Comparison of ENCODE assay signal across 20 mouse cellular contexts in genomic region chr1:132061750-132062541, GRCm38 (mm10). TPM values are rescaled to one million over a fixed set of nuclear protein-coding genes. Genes with fewer than 3 reads are reported as not detected.
DNase-seq lines count a peak whose midpoint lies in the region; ATAC-seq and TF ChIP-seq lines count a peak whose summit lies in the region.
"Had no signal": no experiment of that assay in that cellular context is flagged by ENCODE, and none has a peak within 500 bp of the region (broad histone marks: within the 10 kb centered on the region; RNA-seq: fewer than 3 reads in every experiment).

No protein-coding gene starts in this region.

- 27% methylated on average over 6 of the region's 6 CpGs for WGBS in intestine, postnatal 0 days
- 36% methylated on average over 6 of the region's 6 CpGs for WGBS in kidney, adult 2 months
- WGBS in stomach, embryonic 15.5 days = 44% methylated on average over 6 of the region's 6 CpGs
- 68% methylated on average over 6 of the region's 6 CpGs for WGBS in heart, embryonic 12.5 days

- TF ChIP-seq CTCF in intestine, postnatal 0 days (IDR thresholded peaks at IDR 0.05; ENCODE audit: low read depth) = no peak
- TF ChIP-seq CTCF in kidney, adult 2 months (conservative IDR thresholded peaks at IDR 0.05; ENCODE audit: insufficient read depth, insufficient read length, low read depth, low read length) = no peak

- H3K4me1 ChIP-seq in intestine, postnatal 0 days (replicated peaks; ENCODE audit: control insufficient read depth, insufficient read depth, low read length) = peaks cover 7% of the 10 kb centered on the region
- peaks cover 7% of the 10 kb centered on the region; the same call in 1 of the 2 replicates for H3K4me1 ChIP-seq in kidney, adult 2 months (ENCODE audit: control insufficient read depth, insufficient read depth, low read length)
- H3K4me1 ChIP-seq in stomach, embryonic 15.5 days = peaks cover 5% of the 10 kb centered on the region; the same call in 1 of the 2 replicates
- H3K4me1 ChIP-seq in heart, embryonic 12.5 days (replicated peaks) = peaks cover 3% of the 10 kb centered on the region
- H3K4me1 ChIP-seq: embryonic facial prominence, embryonic 13.5 days had no signal

- peak; percentile 75 for ATAC-seq in intestine, postnatal 0 days
- peak; percentile 37 for ATAC-seq in stomach, embryonic 15.5 days (ENCODE audit: insufficient read depth, low FRiP score, low read depth)
- no peak for ATAC-seq in heart, embryonic 12.5 days (ENCODE audit: insufficient number of reproducible peaks, low FRiP score)
- ATAC-seq: forebrain, embryonic 16.5 days; hindbrain, embryonic 16.5 days; lung, postnatal 0 days had no signal

- peak overlapping the region; percentile 81 for H3K27ac ChIP-seq in intestine, postnatal 0 days (ENCODE audit: low read depth, low read length)
- peak overlapping the region; percentile 79 for H3K27ac ChIP-seq in kidney, adult 2 months (ENCODE audit: insufficient read depth, low read depth, low read length)
- peak overlapping the region; percentile 6; the same call in 1 of the 2 replicates for H3K27ac ChIP-seq in stomach, embryonic 15.5 days
- H3K27ac ChIP-seq in heart, embryonic 12.5 days (ENCODE audit: poor library complexity, severe bottlenecking) = no peak overlapping the region
- H3K27ac ChIP-seq: embryonic facial prominence, embryonic 13.5 days; heart, adult 2 months; heart, embryonic 15.5 days had no signal

- H3K9ac ChIP-seq in intestine, postnatal 0 days (ENCODE audit: low read depth, low read length) = no peak overlapping the region
- H3K9ac ChIP-seq in stomach, embryonic 15.5 days = no peak overlapping the region
- H3K9ac ChIP-seq in heart, embryonic 12.5 days = no peak overlapping the region
- H3K9ac ChIP-seq: embryonic facial prominence, embryonic 13.5 days; heart, embryonic 15.5 days had no signal

- H3K9me3 ChIP-seq in intestine, postnatal 0 days (ENCODE audit: control insufficient read depth) = no peaks in the 10 kb centered on the region
- no peaks in the 10 kb centered on the region for H3K9me3 ChIP-seq in stomach, embryonic 15.5 days
- H3K9me3 ChIP-seq in heart, embryonic 12.5 days (replicated peaks) = no peaks in the 10 kb centered on the region
- H3K9me3 ChIP-seq: embryonic facial prominence, embryonic 13.5 days; heart, embryonic 15.5 days had no signal

- H3K4me2 ChIP-seq in intestine, postnatal 0 days (replicated peaks; ENCODE audit: low read depth) = peak overlapping the region; percentile 27; the same call in 1 of the 2 replicates
- H3K4me2 ChIP-seq in stomach, embryonic 15.5 days = no peak overlapping the region
- no peak overlapping the region for H3K4me2 ChIP-seq in heart, embryonic 12.5 days
- H3K4me2 ChIP-seq: embryonic facial prominence, embryonic 13.5 days; heart, embryonic 15.5 days had no signal

- DNase-seq in kidney, adult 2 months = peak; percentile 84
- peak; percentile 52 for DNase-seq in kidney, postnatal 10 days
- no peak for DNase-seq in frontal cortex, postnatal 10 days (ENCODE audit: low spot score in 2 of 2)
- no peak for DNase-seq in heart, adult 18-20 months
- DNase-seq: adrenal gland, adult 8-10 months; cerebellum, adult 9-11 months; heart, adult 2 months; heart, postnatal 4 days; midbrain, embryonic 14.5 days; spleen, adult 18-20 months; thymus, postnatal 14 days had no signal

- no peaks in the 10 kb centered on the region for H3K36me3 ChIP-seq in intestine, postnatal 0 days (ENCODE audit: control insufficient read depth, insufficient read depth)
- H3K36me3 ChIP-seq in kidney, adult 2 months (ENCODE audit: control insufficient read depth, insufficient read depth, low read length) = no peaks in the 10 kb centered on the region
- no peaks in the 10 kb centered on the region for H3K36me3 ChIP-seq in stomach, embryonic 15.5 days
- H3K36me3 ChIP-seq in heart, embryonic 12.5 days = no peaks in the 10 kb centered on the region
- H3K36me3 ChIP-seq: embryonic facial prominence, embryonic 13.5 days; heart, embryonic 15.5 days had no signal

- H3K4me3 ChIP-seq in intestine, postnatal 0 days (ENCODE audit: low read depth, low read length) = no peak overlapping the region
- no peak overlapping the region for H3K4me3 ChIP-seq in kidney, adult 2 months (ENCODE audit: insufficient read depth, low read depth, low read length)
- no peak overlapping the region for H3K4me3 ChIP-seq in stomach, embryonic 15.5 days (replicated peaks)
- no peak overlapping the region for H3K4me3 ChIP-seq in heart, embryonic 12.5 days
- H3K4me3 ChIP-seq: embryonic facial prominence, embryonic 13.5 days; heart, adult 2 months; heart, embryonic 15.5 days; myocyte had no signal

- no peak for TF ChIP-seq POLR2A in kidney, adult 2 months (IDR thresholded peaks at IDR 0.05; ENCODE audit: low read depth, low read length)

- peaks cover 4% of the 10 kb centered on the region for H3K27me3 ChIP-seq in intestine, postnatal 0 days (replicated peaks; ENCODE audit: control insufficient read depth, insufficient read depth, low read length)
- H3K27me3 ChIP-seq in kidney, adult 2 months (replicated peaks; ENCODE audit: control insufficient read depth, insufficient read depth, low read length) = no peaks in the 10 kb centered on the region
- H3K27me3 ChIP-seq in stomach, embryonic 15.5 days (replicated peaks) = peaks cover 12% of the 10 kb centered on the region
- peaks cover 43% of the 10 kb centered on the region for H3K27me3 ChIP-seq in heart, embryonic 12.5 days (replicated peaks)

RNA-seq across cellular contexts. Expression of gene Mfsd4a, which starts 5.9 kb away (rescaled TPM):
- 6.1 and 7.0 TPM in 2 replicates for polyA plus RNA-seq in intestine, postnatal 0 days (2015; fragmentation: Nextera tagmentation; extraction: Ambion mirVana)
- 64.1 and 84.5 TPM in 2 replicates for polyA plus RNA-seq in kidney, adult 2 months (2012; rRNA removed)
- polyA plus RNA-seq in stomach, embryonic 15.5 days (2015; fragmentation: Nextera tagmentation; extraction: Ambion mirVana) = 9.8 and 11.9 TPM in 2 replicates
- 18.1 and 19.3 TPM in 2 replicates for polyA plus RNA-seq in heart, embryonic 12.5 days (2016; fragmentation: Nextera tagmentation; extraction: Ambion mirVana)
- 1 to 10 TPM; 5.1 to 6.9 TPM for total RNA-seq in heart, adult 18-20 months (2021)

RNA-seq across cellular contexts. Expression of gene Elk4, which starts 54.5 kb away (rescaled TPM):
- 16.4 and 19.6 TPM in 2 replicates for polyA plus RNA-seq in intestine, postnatal 0 days (2015; fragmentation: Nextera tagmentation; extraction: Ambion mirVana)
- polyA plus RNA-seq in kidney, adult 2 months (2012; rRNA removed) = 18.4 and 27.8 TPM in 2 replicates
- 20.4 and 24.4 TPM in 2 replicates for polyA plus RNA-seq in stomach, embryonic 15.5 days (2015; fragmentation: Nextera tagmentation; extraction: Ambion mirVana)
- 19.9 and 21.0 TPM in 2 replicates for polyA plus RNA-seq in heart, embryonic 12.5 days (2016; fragmentation: Nextera tagmentation; extraction: Ambion mirVana)
- total RNA-seq in heart, adult 18-20 months (2021) = 10 to 100 TPM; 77.4 to 82.0 TPM

Comparison
In these comparisons a context has a peak if more than half of its experiments do, and no peak if none do; other contexts are left out.
1. DNase-seq: peak in kidney, adult 2 months (single experiment) and kidney, postnatal 10 days (single experiment); none in frontal cortex, postnatal 10 days (0 of 2) and heart, adult 18-20 months (0 of 2).